Mouse (Mus musculus) T-cell, adult 66 days (primary cell): ENCODE results near the gene Zfp740. TPM values are rescaled to one million over a fixed set of nuclear protein-coding genes. Genes with fewer than 3 reads are reported as not detected.

Source experiments
- total RNA-seq, 2 experiments: library from RNA; stranded (reverse); gene quantifications; 3 replicates in 1 of 2; 4 replicates in 1 of 2; pipeline ENCODE4 v1.2.4; 2023

Gene Zfp740
- total RNA-seq = 100 to 1,000 TPM; 112 to 129 TPM

DNA sequence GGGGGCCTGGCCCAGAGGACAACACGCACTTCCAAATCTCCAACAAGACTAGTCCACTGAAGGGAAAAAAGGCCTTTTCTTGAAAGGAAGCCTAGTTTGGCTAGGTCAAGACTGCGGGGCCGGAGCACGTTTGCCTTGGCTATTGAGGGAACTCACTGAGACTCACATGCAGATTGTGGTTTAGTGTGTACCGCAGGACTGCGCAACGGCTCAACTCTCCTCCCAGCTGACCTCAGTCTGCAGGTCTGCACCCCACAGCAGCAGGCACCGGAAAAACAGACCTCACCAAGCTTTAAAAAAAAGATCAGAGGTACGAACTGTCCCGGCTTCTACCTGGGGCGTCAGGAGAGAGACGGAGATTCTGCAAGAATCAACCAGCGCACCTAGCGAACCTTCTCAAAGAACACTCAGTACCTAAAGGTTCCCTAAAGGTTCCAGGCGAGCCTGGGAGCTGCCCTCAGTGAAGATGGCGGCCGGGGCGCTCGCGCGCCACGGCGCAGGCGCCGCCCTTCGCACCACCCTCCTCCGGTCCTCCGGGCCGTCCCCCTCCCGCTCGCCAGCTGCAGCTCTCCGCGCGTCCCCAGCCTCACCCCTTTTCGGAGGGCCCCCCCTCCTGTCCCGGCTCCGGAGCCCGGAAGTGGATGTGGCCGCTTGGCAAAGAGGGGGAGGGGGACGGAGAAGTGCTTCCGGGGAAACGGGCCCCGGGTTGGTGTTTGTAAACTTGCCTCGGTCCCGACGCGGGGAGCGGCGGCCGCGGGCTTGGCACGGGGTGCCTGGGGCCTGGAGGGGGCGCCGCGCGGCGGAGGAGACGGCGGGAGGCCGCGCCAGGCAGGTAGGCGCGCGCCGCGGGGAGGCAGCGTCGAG, at the start of gene Zfp740:
Gene Zfp740, plus strand, starts transcription at position 279 of the 864 bp plus-strand sequence.

DNA sequence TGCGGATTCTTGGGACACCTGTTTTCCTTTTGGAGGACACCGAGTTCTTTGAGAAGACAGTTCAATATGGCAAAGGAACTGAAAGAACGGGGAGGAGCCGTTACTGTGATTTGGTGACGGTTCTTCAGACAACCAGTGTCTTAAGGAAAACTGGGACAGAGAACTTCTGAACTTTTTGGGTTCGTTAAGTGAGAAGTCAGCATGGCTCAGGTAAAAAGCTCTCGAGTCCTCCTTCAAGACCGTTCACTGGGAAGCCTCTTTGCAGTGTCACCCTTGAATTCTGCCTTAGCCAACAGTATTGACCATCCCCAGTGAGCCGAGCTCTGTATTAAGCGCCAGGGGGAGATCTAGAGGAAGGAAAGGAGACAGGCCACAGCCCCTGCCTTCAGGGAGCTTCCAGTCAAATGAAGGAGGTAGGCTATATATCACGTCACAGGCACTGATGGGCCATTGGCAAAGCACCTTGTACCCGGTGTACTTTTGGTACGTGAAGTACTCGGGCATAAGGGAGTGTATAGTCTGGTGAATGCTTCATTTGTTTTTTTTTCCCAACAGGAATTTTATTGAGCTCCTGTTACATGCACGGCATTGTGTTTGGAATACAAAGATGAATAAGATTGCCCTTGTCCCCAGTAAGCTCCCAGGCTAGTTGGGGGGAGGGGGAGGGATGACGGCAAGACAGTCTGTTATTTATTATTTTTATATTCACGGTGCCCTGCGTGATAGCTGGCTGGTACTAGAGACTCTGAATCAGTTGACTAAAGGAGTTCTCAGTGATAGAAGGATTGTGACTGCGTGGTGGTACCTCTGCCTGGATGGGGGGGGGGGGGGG, 1.8 kb downstream of the Zfp740 start, which contains the start of gene Csad:
Gene Csad, minus strand, starts transcription at position 51 of the 832 bp plus-strand sequence.

DNA sequence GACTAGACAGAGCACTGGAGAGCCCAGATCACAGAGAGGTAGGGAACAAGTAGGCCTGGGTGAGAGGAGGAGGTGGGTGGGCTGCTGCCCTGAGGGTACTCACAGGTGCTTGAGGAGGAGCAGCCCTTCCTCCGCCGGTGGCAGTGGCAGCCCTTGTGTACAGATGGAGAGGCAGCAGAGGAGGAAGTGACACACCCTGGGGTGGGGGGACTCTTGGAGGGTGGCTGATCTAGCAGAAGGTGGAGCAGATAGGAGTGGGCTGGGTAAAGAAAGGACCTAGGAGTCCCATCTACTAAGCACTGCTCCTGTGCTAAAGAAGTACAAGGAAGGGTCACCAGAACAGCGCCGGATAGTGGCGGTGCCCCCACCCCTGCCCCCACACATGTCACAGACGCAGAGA, 28.7 kb downstream of the Zfp740 start, which contains the start of gene Itgb7:
Gene Itgb7, minus strand, starts transcription at position 197 of the 400 bp plus-strand sequence.

DNA sequence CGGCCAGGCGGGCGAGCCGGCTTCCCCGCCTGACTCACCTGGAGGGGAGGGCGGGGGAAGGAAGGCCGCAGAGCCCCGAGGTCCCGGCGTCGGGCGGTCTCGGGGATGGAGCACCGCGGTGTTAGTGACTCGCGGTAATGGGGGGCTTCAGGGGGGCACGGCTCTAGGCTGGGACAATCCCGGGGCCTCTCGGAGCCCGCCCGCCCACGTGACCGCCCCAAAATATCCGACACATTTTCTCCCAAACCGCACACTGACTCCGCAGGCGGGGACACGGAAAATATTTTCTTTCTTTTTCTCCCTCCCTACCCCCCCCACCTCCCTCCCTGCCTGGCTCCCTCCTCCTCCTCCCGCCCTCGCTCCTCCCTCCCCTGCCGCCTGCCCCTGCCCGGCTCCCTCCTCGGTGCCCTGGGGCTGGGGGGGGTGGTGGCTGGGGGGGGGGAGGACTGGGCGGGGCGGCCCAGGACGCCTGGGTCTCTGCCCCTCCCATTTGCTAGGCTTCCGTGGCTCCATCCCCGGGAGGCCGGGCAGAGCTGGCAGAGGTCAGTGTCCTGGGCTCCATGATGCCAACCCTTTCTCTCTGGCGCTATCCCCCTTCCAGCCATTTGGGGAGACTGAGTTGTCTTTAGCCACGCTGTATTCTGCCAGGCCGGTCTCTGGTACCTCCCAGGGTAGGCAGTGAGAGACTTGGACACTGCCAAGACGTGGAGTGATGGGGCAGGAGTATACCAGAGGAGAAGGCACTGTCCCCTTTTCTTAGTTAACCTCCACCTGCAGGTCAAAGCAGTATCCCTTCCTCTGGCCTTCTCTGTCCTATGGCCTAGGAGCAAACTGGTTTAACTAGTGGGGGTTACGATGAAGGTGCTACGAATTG, 54.4 kb downstream of the Zfp740 start, which contains the start of gene Rarg:
Gene Rarg, minus strand, starts transcription at position 316 of the 874 bp plus-strand sequence.

Other genes with a start within 250 kb of the Zfp740 start
- gene Krt78, start 249.0 kb upstream of the Zfp740 start, total RNA-seq = not detected
- not detected for gene Krt8, start 198.8 kb upstream of the Zfp740 start, total RNA-seq
- not detected for gene Krt18, start 175.1 kb upstream of the Zfp740 start, total RNA-seq
- gene Eif4b, start 129.5 kb upstream of the Zfp740 start, total RNA-seq = 100 to 1,000 TPM; 277 to 279 TPM
- under 1 TPM; 0.26 to 0.83 TPM for gene Tns2, start 102.8 kb upstream of the Zfp740 start, total RNA-seq
- 10 to 100 TPM; 38.3 to 44.1 TPM for gene Spryd3, start 67.0 kb upstream of the Zfp740 start, total RNA-seq
- gene Igfbp6, start 58.9 kb upstream of the Zfp740 start, total RNA-seq = not detected
- gene Soat2, start 52.7 kb upstream of the Zfp740 start, total RNA-seq = 1 to 10 TPM; 4.5 to 5.7 TPM
- gene Csad, start 1.5 kb downstream of the Zfp740 start, total RNA-seq = 10 to 100 TPM; 17.9 to 23.6 TPM
- 100 to 1,000 TPM; 699 to 803 TPM for gene Itgb7, start 28.7 kb downstream of the Zfp740 start, total RNA-seq
- gene Rarg, start 54.3 kb downstream of the Zfp740 start, total RNA-seq = 10 to 100 TPM; 44.9 to 62.2 TPM
- gene Gm9918, start 67.3 kb downstream of the Zfp740 start, total RNA-seq = not detected
- 10 to 100 TPM; 35.3 to 39.6 TPM for gene Mfsd5, start 76.2 kb downstream of the Zfp740 start, total RNA-seq
- 1 to 10 TPM; 5.4 to 6.7 TPM for gene Espl1, start 93.0 kb downstream of the Zfp740 start, total RNA-seq
- gene Pfdn5, start 122.9 kb downstream of the Zfp740 start, total RNA-seq = 100 to 1,000 TPM; 523 to 527 TPM
- gene Myg1, start 128.5 kb downstream of the Zfp740 start, total RNA-seq = 10 to 100 TPM; 65.7 to 81.3 TPM
- gene Aaas, start 147.5 kb downstream of the Zfp740 start, total RNA-seq = 10 to 100 TPM; 39.7 to 48.7 TPM
- not detected for gene Sp7, start 163.9 kb downstream of the Zfp740 start, total RNA-seq
- gene Sp1, start 202.9 kb downstream of the Zfp740 start, total RNA-seq = 100 to 1,000 TPM; 143 to 147 TPM
- gene Amhr2, start 242.1 kb downstream of the Zfp740 start, total RNA-seq = 1 to 10 TPM in 1 of 2 experiments, under 1 TPM in 1; 0.84 to 8.0 TPM